Mouse (Mus musculus) 3T3-L1 (cell line): ENCODE measurements around the gene Smim20.

Experiments used
- DNase-seq: peaks from one replicate; pipeline ENCODE4 v3.0.0-alpha.2; 2015; ENCODE audit warnings: low read depth, low spot score

Gene Smim20

GRCm38 (mm10) chr5:53306864-53307263, 40.0 kb downstream of the Smim20 start:
- no peak for DNase-seq

GRCm38 (mm10) chr5:53307437-53307836, 40.6 kb downstream of the Smim20 start:
- no peak for DNase-seq

- peak; percentile 35 for DNase-seq
Measured at GRCm38 (mm10) chr5:53314404-53315167, 47.7 kb downstream of the Smim20 start.

DNA sequence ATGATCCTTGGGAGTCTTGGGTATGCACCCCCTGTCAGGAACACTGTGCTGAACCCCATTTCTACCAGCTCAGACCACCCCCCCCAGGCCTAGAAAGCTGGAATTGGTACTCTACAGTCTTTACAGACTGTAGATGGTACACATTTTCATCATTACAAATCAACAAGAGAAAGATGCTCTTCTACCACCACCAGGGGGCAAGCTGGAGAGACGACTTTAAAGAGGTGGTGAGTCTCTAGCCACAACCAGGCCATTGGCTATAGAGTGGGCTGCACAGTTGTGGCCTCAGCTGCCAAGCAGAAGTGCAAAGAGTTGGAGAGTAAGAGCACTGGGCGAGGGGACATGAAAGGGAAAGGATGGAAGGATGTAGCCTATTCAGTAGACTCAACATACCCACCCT, 48.9 kb downstream of the Smim20 start:
- DNase-seq, result peak; percentile 27

GRCm38 (mm10) chr5:53317396-53317795, 50.5 kb downstream of the Smim20 start:
- peak; percentile 74 for DNase-seq

DNA sequence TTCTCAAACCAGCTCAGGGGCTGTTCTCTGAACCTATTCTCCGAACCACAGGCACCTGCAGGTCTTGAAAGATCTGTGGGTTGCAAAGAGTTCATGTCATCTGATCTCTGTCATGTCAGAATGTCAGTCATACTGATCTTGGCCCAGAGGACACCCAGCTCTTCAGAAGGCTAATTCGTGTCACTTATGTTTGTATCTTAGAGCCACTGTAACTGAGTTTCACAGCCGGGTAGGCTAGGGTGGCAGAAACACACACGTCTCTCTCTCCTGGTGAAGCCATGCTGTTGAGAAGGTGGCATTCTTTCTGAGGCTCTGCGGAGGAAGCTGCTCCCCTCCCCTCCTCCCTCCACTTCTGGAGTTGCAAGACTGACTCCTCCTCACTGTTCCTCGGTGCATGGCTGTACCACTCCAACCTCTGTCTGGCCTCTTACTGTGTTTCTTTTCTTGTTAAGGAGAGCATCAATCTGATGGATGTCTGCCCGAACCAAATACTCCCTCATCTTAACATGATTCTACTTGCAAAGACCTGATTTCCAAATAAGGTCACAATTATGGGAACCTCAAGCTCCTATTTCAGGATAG, 51.1 kb downstream of the Smim20 start:
- no peak for DNase-seq

GRCm38 (mm10) chr5:53320331-53320730, 53.4 kb downstream of the Smim20 start:
- DNase-seq, result no peak

DNA sequence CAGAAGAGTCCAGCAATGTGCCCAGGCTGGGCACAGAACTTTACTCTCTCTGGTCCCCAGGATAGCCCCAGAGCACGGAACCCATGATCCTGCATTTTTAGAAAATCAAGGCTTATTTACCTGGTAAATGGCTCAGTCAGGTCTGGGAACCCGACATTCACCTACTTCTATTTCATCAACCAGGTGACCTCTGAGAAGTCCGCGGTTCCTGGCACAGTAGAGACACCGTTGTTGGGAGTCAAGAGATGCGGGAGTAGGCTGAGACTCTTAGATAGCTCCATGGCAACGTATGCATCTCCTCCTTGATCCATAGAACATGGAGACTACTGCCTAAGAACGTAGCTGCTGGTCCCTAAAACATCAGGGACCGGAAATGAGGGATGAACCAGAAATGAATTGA, 55.0 kb downstream of the Smim20 start:
- no peak for DNase-seq

DNA sequence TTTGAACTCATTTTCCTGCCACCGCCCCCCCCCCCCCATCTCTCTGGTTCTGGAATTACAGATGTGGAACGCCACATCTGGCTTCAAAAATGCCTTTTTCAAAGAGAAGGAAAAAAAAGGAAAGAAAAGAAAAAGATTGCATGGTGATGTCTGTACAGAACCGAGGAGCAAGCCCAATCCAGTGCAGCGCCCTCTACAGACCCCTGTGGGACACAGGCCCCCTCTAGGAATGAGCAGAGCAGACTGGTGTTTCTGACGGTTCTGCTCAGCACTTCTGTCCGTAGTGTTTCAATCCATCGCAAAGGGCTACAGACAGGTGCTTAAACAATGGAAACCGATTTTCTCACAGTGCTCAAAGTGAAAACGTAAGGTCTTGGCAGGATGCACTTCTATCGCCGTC, 55.6 kb downstream of the Smim20 start:
- no peak for DNase-seq

- no peak for DNase-seq
Measured at GRCm38 (mm10) chr5:53323121-53323520, 56.2 kb downstream of the Smim20 start.

DNA sequence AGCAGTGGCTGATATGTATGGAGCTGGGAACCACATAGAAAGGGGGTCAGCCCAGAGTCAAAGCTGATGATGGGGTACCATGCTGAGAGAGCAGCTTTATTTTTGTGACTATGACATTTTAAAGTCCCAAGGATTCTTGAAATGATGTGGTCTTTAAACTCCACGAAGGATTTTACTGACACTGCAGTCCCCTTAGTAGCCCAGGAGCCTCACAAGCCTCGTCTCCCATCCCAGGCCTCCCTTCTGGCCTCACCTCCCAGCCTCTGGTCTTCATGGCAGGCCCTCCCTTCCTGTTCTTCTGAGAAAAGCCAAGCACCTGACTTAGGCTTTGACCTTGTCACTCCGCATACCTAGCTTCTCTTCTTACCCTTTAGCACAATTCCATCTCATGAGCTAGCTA, 57.4 kb downstream of the Smim20 start:
- no peak for DNase-seq

DNA sequence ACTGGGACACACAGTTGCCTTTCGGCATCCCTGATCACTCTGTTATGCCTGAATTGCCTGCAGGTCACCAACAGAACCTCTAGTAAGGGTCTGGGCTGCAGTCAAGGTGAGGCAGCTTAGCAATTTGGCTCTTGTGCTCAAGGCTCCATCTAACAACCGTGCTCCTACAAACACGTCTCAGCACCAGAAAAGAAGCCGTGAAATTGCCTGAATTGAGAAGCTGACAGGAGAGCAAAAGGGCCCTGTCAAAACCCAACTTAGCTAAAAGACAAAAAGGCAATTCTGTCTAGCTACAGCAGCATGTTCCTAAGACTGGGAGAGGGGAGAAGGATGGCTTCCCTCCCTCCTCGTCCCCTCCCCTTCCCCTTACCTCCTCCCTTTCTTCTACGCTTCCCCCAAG, 57.9 kb downstream of the Smim20 start:
- no peak for DNase-seq

DNA sequence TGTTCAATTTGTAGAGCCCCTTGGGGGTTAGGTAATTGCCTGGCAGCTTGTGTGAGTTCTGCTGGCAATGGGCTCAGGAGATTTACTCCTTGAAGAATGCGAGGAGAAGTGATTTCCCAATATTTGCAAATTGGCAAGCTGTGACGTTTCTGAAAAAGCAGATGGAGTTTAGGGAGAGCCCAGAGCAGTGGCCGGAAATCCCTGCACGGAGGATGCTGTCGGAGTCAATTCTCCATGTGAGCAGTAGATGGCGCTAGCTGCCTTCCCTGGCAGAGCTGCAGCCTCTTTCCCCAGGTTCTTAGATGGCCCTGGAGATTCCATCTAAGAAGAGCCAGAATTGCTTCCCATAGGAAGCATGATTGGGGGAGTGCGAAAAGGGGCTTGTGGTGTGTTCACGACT, 59.1 kb downstream of the Smim20 start:
- peak; percentile 92 for DNase-seq

GRCm38 (mm10) chr5:53326491-53326890, 59.6 kb downstream of the Smim20 start:
- no peak for DNase-seq
